Mouse (Mus musculus): ENCODE data around the gene Tdrkh.

DNA sequence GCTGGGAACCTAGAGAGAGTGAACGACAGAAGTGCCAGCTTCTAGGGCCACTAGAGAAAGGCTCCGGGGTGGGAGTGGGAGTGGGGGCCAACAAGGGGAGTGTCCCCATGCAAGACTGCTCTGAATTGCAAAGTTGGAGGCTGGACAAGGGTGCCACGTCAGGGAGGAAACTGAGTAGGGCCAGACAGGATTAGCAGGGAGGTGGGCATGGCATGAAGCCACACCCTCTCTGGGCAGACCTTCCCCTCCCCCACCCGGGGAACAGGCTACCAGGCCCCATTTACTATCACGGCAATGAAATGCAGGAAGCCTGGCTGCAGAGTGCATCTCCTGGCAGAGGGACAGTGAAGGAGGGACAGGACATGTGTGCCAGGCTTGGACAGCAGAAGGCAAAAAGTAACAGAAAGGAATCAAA is 39.5 kb upstream of the Tdrkh start:
- no peak for TF ChIP-seq CTCF (IDR thresholded peaks at IDR 0.05; ENCODE audit: low read depth, low read length)
- TF ChIP-seq EP300 (IDR thresholded peaks at IDR 0.05; ENCODE audit: insufficient read depth, low read depth, low read length): no peak
- TF ChIP-seq POLR2A (IDR thresholded peaks at IDR 0.05; ENCODE audit: insufficient read depth, low read length): no peak
